ENCODE assay signal across 24 mouse cellular contexts in the genomic region with DNA sequence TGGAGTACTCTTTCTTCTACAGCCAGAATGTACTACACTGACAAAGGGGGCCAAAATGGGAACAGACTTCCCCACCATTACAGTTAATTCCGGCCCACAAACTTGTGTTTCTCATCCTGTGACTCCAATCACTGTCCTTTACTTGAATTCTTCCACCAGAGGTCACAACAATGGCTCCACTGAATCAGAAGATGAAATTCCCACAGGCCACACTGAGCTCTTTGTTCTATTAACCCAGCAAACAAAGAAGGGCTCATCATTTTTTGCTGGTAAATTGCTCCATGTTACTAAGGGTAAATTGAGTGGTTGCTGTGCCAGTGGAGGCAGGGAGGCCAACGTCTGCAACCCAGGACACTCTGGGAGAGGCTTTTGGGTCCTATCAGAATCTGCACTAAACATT. TPM values are rescaled to one million over a fixed set of nuclear protein-coding genes. Genes with fewer than 3 reads are reported as not detected.
DNase-seq lines count a peak whose midpoint lies in the region; ATAC-seq and TF ChIP-seq lines count a peak whose summit lies in the region.
"Had no signal": no experiment of that assay in that cellular context is flagged by ENCODE, and none has a peak within 500 bp of the region (broad histone marks: within the 10 kb centered on the region; RNA-seq: fewer than 3 reads in every experiment).

No protein-coding gene starts in this region.

- whole genome bisulfite sequencing in hindbrain, embryonic 10.5 days: 43% methylated on average over 2 of the region's 2 CpGs
- WGBS in hindbrain, embryonic 13.5 days: 21% methylated on average over 2 of the region's 2 CpGs
- WGBS in midbrain, embryonic 16.5 days: 54% methylated on average over 2 of the region's 2 CpGs

- no peaks in the 10 kb centered on the region for H3K9me3 ChIP-seq in hindbrain, embryonic 10.5 days
- H3K9me3 ChIP-seq in hindbrain, embryonic 13.5 days: no peaks in the 10 kb centered on the region
- H3K9me3 ChIP-seq in midbrain, embryonic 16.5 days (replicated peaks; ENCODE audit: control insufficient read depth, low read length, poor library complexity, severe bottlenecking): no peaks in the 10 kb centered on the region
- H3K9me3 ChIP-seq: embryonic facial prominence, embryonic 12.5 days; G1E; heart, embryonic 10.5 days; limb, embryonic 12.5 days; megakaryocyte, embryonic 14.5 days; stomach, embryonic 15.5 days had no signal

- peaks cover 9% of the 10 kb centered on the region; the same call in 1 of the 2 replicates for H3K4me1 ChIP-seq in hindbrain, embryonic 10.5 days (replicated peaks)
- H3K4me1 ChIP-seq in hindbrain, embryonic 13.5 days (replicated peaks): no peaks in the 10 kb centered on the region
- H3K4me1 ChIP-seq in midbrain, embryonic 16.5 days (ENCODE audit: control insufficient read depth, insufficient read depth, low read length): no peaks in the 10 kb centered on the region
- H3K4me1 ChIP-seq: limb, embryonic 12.5 days; stomach, embryonic 15.5 days had no signal

- ATAC-seq in hindbrain, embryonic 13.5 days (ENCODE audit: low FRiP score): no peak
- ATAC-seq in midbrain, embryonic 16.5 days: no peak
- ATAC-seq: lung, postnatal 0 days had no signal

- H3K27ac ChIP-seq in hindbrain, embryonic 10.5 days: 0 out of 2 replicates have a peak overlapping the region, but pooled peaks have one; percentile 40
- no peak overlapping the region for H3K27ac ChIP-seq in hindbrain, embryonic 13.5 days
- H3K27ac ChIP-seq in gastrocnemius, adult 2 months: no peak overlapping the region
- no peak overlapping the region for H3K27ac ChIP-seq in midbrain, embryonic 16.5 days (ENCODE audit: low read length)
- H3K27ac ChIP-seq: embryonic facial prominence, embryonic 12.5 days; heart, embryonic 10.5 days; limb, embryonic 12.5 days; liver, embryonic 14.5 days; stomach, embryonic 15.5 days had no signal

- no peak overlapping the region for H3K4me2 ChIP-seq in hindbrain, embryonic 13.5 days
- no peak overlapping the region for H3K4me2 ChIP-seq in midbrain, embryonic 16.5 days (ENCODE audit: low read length)
- H3K4me2 ChIP-seq: embryonic facial prominence, embryonic 12.5 days; limb, embryonic 12.5 days; stomach, embryonic 15.5 days had no signal

- no peak overlapping the region for H3K9ac ChIP-seq in hindbrain, embryonic 13.5 days
- no peak overlapping the region for H3K9ac ChIP-seq in midbrain, embryonic 16.5 days (ENCODE audit: low read depth, low read length)
- H3K9ac ChIP-seq: embryonic facial prominence, embryonic 12.5 days; limb, embryonic 12.5 days; liver, embryonic 14.5 days; stomach, embryonic 15.5 days had no signal

- intact Hi-C loops in left cerebral cortex, postnatal 4 days (cut with DNase I): no loop called here
- intact Hi-C loops in left cerebral cortex, postnatal 25 days (cut with DNase I): no loop called here
- intact Hi-C loops in gastrocnemius, adult 2 months (cut with DNase I): no loop called here

- H3K4me3 ChIP-seq in hindbrain, embryonic 10.5 days: no peak overlapping the region
- H3K4me3 ChIP-seq in hindbrain, embryonic 13.5 days: no peak overlapping the region
- H3K4me3 ChIP-seq in gastrocnemius, adult 2 months: no peak overlapping the region
- H3K4me3 ChIP-seq in midbrain, embryonic 16.5 days (ENCODE audit: low read depth, low read length): no peak overlapping the region
- H3K4me3 ChIP-seq: embryonic facial prominence, embryonic 12.5 days; heart, embryonic 10.5 days; limb, embryonic 12.5 days; megakaryocyte, embryonic 14.5 days; myocyte; stomach, embryonic 15.5 days had no signal

- H3K27me3 ChIP-seq in hindbrain, embryonic 10.5 days (ENCODE audit: insufficient read depth, poor library complexity, severe bottlenecking): no peaks in the 10 kb centered on the region
- no peaks in the 10 kb centered on the region for H3K27me3 ChIP-seq in hindbrain, embryonic 13.5 days
- H3K27me3 ChIP-seq in midbrain, embryonic 16.5 days (ENCODE audit: control insufficient read depth, insufficient read depth, low read depth, low read length): no peaks in the 10 kb centered on the region
- H3K27me3 ChIP-seq: embryonic facial prominence, embryonic 12.5 days; limb, embryonic 12.5 days; stomach, embryonic 15.5 days had no signal

- no peak for DNase-seq in hindbrain, embryonic 10.5 days (ENCODE audit: low spot score)
- DNase-seq in left cerebral cortex, postnatal 4 days: peak; percentile 5
- no peak for DNase-seq in left cerebral cortex, postnatal 25 days (ENCODE audit: low spot score in 2 of 2)
- DNase-seq in embryo, embryonic 10.5 days (ENCODE audit: low spot score): peak; percentile 47
- DNase-seq in retina, adult 2 months (ENCODE audit: low read depth, low spot score): peak; percentile 8
- no peak for DNase-seq in gastrocnemius, adult 2 months
- DNase-seq: adrenal gland, adult 8-10 months; cerebellum, adult 8-10 months; gastrocnemius, postnatal 14 days; heart, postnatal 14 days; kidney, adult 11 months; kidney, postnatal 10 days; thymus, postnatal 36 days had no signal

- TF ChIP-seq CTCF in gastrocnemius, adult 2 months (IDR thresholded peaks at IDR 0.05): no peak

- no peaks in the 10 kb centered on the region for H3K36me3 ChIP-seq in hindbrain, embryonic 10.5 days
- H3K36me3 ChIP-seq in hindbrain, embryonic 13.5 days: peaks cover 3% of the 10 kb centered on the region; the same call in 1 of the 2 replicates
- H3K36me3 ChIP-seq in midbrain, embryonic 16.5 days (ENCODE audit: control insufficient read depth, insufficient read depth, low read length): no peaks in the 10 kb centered on the region
- H3K36me3 ChIP-seq: embryonic facial prominence, embryonic 12.5 days; G1E; heart, embryonic 10.5 days; limb, embryonic 12.5 days; stomach, embryonic 15.5 days had no signal

RNA-seq across cellular contexts. Expression of a gene that starts 27.9 kb away (rescaled TPM):
- 125 and 131 TPM in 2 replicates for polyA plus RNA-seq in hindbrain, embryonic 10.5 days (2016; fragmentation: Nextera tagmentation; extraction: Ambion mirVana)
- polyA plus RNA-seq in hindbrain, embryonic 13.5 days (2015; fragmentation: Nextera tagmentation; extraction: Ambion mirVana): 115 and 120 TPM in 2 replicates
- 10 to 100 TPM; 67.5 to 71.1 TPM for total RNA-seq in left cerebral cortex, postnatal 4 days (2021)
- total RNA-seq in left cerebral cortex, postnatal 25 days (2021): 10 to 100 TPM; 55.5 to 59.5 TPM
- total RNA-seq in gastrocnemius, adult 2 months (2021): 10 to 100 TPM; 21.0 to 21.6 TPM
- 111 and 116 TPM in 2 replicates for polyA plus RNA-seq in midbrain, embryonic 16.5 days (2015; fragmentation: Nextera tagmentation; extraction: Ambion mirVana)

RNA-seq across cellular contexts. Expression of a gene that starts 32.8 kb away (rescaled TPM):
- polyA plus RNA-seq in hindbrain, embryonic 10.5 days (2016; fragmentation: Nextera tagmentation; extraction: Ambion mirVana): 8.5 and 13.8 TPM in 2 replicates
- 11.8 and 12.9 TPM in 2 replicates for polyA plus RNA-seq in hindbrain, embryonic 13.5 days (2015; fragmentation: Nextera tagmentation; extraction: Ambion mirVana)
- 10 to 100 TPM; 13.8 to 16.2 TPM for total RNA-seq in left cerebral cortex, postnatal 4 days (2021)
- total RNA-seq in left cerebral cortex, postnatal 25 days (2021): 10 to 100 TPM; 18.2 to 20.6 TPM
- 10 to 100 TPM; 25.5 to 45.6 TPM for total RNA-seq in gastrocnemius, adult 2 months (2021)
- polyA plus RNA-seq in midbrain, embryonic 16.5 days (2015; fragmentation: Nextera tagmentation; extraction: Ambion mirVana): 12.0 and 12.7 TPM in 2 replicates

RNA-seq across cellular contexts. Expression of a gene that starts 56.3 kb away (rescaled TPM):
- polyA plus RNA-seq in hindbrain, embryonic 10.5 days (2016; fragmentation: Nextera tagmentation; extraction: Ambion mirVana): 14.4 and 18.8 TPM in 2 replicates
- 6.8 and 7.0 TPM in 2 replicates for polyA plus RNA-seq in hindbrain, embryonic 13.5 days (2015; fragmentation: Nextera tagmentation; extraction: Ambion mirVana)
- 1 to 10 TPM; 3.6 to 4.9 TPM for total RNA-seq in left cerebral cortex, postnatal 4 days (2021)
- 1 to 10 TPM; 3.2 to 4.3 TPM for total RNA-seq in left cerebral cortex, postnatal 25 days (2021)
- 10 to 100 TPM; 19.3 to 28.5 TPM for total RNA-seq in gastrocnemius, adult 2 months (2021)
- polyA plus RNA-seq in midbrain, embryonic 16.5 days (2015; fragmentation: Nextera tagmentation; extraction: Ambion mirVana): 4.0 and 5.8 TPM in 2 replicates

Comparison
In these comparisons a context has a peak if more than half of its experiments do, and no peak if none do; other contexts are left out.
1. DNase-seq: peak in left cerebral cortex, postnatal 4 days (single experiment), embryo, embryonic 10.5 days (single experiment) and retina, adult 2 months (single experiment); none in hindbrain, embryonic 10.5 days (single experiment), left cerebral cortex, postnatal 25 days (0 of 2) and gastrocnemius, adult 2 months (single experiment).